Mouse (Mus musculus): ENCODE measurements at regions not wholly inside any gene's neighbourhood (a gene's known extent, or its start where the extent isn't known, plus 50 kb on each side); places are given as distances from the start of the nearest gene placed in this dataset.
A peak's percentile ranks its signal among the peaks of the same experiment; 100 is the strongest.

DNA sequence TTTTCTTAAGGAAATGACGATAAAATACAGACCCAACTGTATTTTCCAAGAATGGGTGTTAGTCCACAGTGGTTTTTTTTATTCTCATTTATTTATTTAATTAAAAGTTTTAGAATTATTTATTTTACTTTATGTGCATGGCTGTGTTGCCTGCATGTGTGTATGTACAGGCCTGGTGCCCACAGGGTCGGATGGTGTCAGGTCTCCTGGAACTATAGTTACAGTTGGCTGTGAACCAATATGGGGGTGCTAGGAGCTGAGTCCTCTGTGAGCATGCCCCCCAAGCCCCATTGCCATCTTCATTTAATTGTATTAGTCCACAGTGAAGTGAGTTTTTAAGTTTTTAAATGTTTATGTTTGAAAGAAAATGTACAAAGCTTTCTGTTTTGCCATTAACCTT, 171.3 kb upstream of the Gas1 start:
- Histone ChIP-seq H3K79me2 (ENCODE audit: control insufficient read depth, insufficient read depth) (no peaks in the 10 kb centered on the region), H3K36me3 (ENCODE audit: control insufficient read depth, insufficient read depth) (no peaks in the 10 kb centered on the region), H3ac (ENCODE audit: control insufficient read depth, insufficient read length) (no peak overlapping the region), H3K4me3 (no peak overlapping the region), H3K27me3 (ENCODE audit: control insufficient read depth, insufficient read depth, insufficient read length) (no peaks in the 10 kb centered on the region), H3K4me2 (ENCODE audit: low read depth) (peak overlapping the region; percentile 33)
- no peak for TF ChIP-seq TCF12 (IDR thresholded peaks at IDR 0.05; ENCODE audit: insufficient read depth, poor library complexity, severe bottlenecking)
- TF ChIP-seq MYOG (IDR thresholded peaks at IDR 0.05; ENCODE audit: control insufficient read depth in 1 of 3, insufficient read depth in 1 of 3, insufficient read length in 2 of 3, low read depth in 2 of 3): no peak
- no peak for TF ChIP-seq CEBPB (IDR thresholded peaks at IDR 0.05; ENCODE audit: insufficient read depth, poor library complexity, severe bottlenecking)
- TF ChIP-seq TCF3 (IDR thresholded peaks at IDR 0.05; ENCODE audit: insufficient read length, low read depth): no peak
- TF ChIP-seq REST (IDR thresholded peaks at IDR 0.05; ENCODE audit: insufficient read depth, insufficient read length): no peak
- no peak for TF ChIP-seq SRF (IDR thresholded peaks at IDR 0.05; ENCODE audit: control insufficient read depth, insufficient read length, low read depth)
- TF ChIP-seq POLR2AphosphoS2 (IDR thresholded peaks at IDR 0.05; ENCODE audit: insufficient read length, low read depth): no peak
- no peak for TF ChIP-seq MAX (IDR thresholded peaks at IDR 0.05; ENCODE audit: low read depth)
- TF ChIP-seq E2F4 (IDR thresholded peaks at IDR 0.05; ENCODE audit: insufficient read depth): no peak
- TF ChIP-seq POLR2A (IDR thresholded peaks at IDR 0.05; ENCODE audit: insufficient read length, low read depth): no peak
- TF ChIP-seq USF1 (IDR thresholded peaks at IDR 0.05; ENCODE audit: low read depth): no peak
- TF ChIP-seq MYOD1 (IDR thresholded peaks at IDR 0.05; ENCODE audit: control insufficient read depth in 1 of 3, insufficient read length in 2 of 3, low read depth in 2 of 3): no peak

DNA sequence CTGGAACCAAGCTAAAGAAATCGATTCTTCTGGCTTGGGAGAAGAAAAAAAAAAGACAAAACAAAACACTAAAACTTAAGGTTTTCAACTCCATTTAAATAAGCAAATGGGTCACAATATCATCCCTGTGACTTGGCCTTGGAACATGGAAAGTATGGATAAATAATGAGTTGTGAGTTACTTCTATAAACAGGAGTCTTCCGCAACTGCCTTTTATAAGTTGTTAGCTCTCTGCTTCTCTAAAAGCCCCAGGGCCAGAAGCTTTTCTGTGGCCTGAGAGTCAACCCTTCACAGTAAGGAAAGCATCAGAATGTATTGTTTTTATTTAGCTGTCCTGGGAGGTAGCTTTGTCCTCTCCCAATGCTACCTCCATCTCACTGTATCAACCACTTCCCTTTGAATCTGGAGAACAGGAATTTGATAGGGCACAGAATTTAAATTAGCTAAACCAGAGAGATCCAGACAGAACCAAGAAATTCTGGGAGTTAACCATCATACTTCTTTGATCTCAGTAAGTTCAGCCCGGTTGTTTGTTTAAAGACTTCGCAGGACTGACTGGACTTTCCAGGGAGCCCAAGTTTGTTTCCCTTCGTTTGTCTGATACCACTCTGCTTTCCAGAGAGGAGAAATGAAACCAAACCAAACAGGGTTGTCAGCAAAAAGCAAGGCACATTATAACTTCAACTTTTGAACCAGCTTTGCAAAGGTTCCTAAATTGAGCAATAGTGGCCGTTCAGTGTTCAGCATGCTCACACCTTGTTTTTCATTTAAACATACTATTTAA, 178.7 kb upstream of the Gas1 start:
- Histone ChIP-seq H3K36me3 (ENCODE audit: control insufficient read depth, insufficient read depth) (no peaks in the 10 kb centered on the region), H3K4me3 (no peak overlapping the region), H3K79me2 (ENCODE audit: control insufficient read depth, insufficient read depth) (no peaks in the 10 kb centered on the region), H3K4me2 (ENCODE audit: low read depth) (no peak overlapping the region), H3ac (ENCODE audit: control insufficient read depth, insufficient read length) (no peak overlapping the region), H3K27me3 (ENCODE audit: control insufficient read depth, insufficient read depth, insufficient read length) (no peaks in the 10 kb centered on the region)
- TF ChIP-seq TCF3 (IDR thresholded peaks at IDR 0.05; ENCODE audit: insufficient read length, low read depth): no peak
- no peak for TF ChIP-seq USF1 (IDR thresholded peaks at IDR 0.05; ENCODE audit: low read depth)
- TF ChIP-seq MYOD1 (IDR thresholded peaks at IDR 0.05; ENCODE audit: control insufficient read depth in 1 of 3, insufficient read length in 2 of 3, low read depth in 2 of 3): no peak
- no peak for TF ChIP-seq POLR2AphosphoS2 (IDR thresholded peaks at IDR 0.05; ENCODE audit: insufficient read length, low read depth)
- no peak for TF ChIP-seq CEBPB (IDR thresholded peaks at IDR 0.05; ENCODE audit: insufficient read depth, poor library complexity, severe bottlenecking)
- TF ChIP-seq MAX (IDR thresholded peaks at IDR 0.05; ENCODE audit: low read depth): no peak

DNA sequence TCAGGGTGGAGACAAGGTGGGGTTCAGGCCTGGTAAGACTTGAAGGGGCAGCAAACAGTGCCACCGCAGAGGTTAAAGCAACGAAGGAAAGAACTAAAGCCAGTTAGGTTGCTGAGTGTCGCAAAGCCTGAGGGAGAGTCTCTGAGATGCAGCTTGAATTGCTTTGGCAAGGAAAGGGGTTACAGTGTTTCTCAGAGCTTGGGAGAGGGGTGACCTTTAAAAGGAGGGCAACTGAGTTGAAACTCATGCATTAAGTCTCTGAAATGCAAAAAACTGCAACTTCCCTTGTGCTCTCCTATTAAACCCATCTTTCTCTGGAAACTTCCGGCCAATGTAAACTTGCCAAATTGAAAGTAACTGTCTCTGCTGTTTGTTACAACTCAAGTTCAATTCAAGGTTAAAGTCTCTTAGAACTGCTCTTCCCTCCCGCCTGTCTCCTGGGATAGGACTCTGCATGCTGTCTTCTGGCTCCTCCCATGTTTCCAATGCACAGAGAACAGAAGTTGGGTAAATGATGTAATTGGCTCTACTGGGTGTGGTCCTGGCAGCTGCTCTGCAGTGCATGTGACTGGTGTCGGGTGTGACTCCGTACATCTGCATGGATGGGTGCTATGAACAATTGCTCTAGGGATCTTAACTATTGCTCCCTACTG, 181.4 kb upstream of the Gas1 start:
- Histone ChIP-seq H3K4me3 (no peak overlapping the region), H3ac (ENCODE audit: control insufficient read depth, insufficient read length) (no peak overlapping the region), H3K4me2 (ENCODE audit: low read depth) (peak overlapping the region; percentile 33), H3K27me3 (ENCODE audit: control insufficient read depth, insufficient read depth, insufficient read length) (no peaks in the 10 kb centered on the region), H3K79me2 (ENCODE audit: control insufficient read depth, insufficient read depth) (no peaks in the 10 kb centered on the region), H3K36me3 (ENCODE audit: control insufficient read depth, insufficient read depth) (no peaks in the 10 kb centered on the region)
- TF ChIP-seq POLR2AphosphoS2 (IDR thresholded peaks at IDR 0.05; ENCODE audit: insufficient read length, low read depth): no peak
- peak; percentile 81 for TF ChIP-seq USF1 (IDR thresholded peaks at IDR 0.05; ENCODE audit: low read depth)
- peak; percentile 55; the same call in 1 of the 2 replicates for TF ChIP-seq CEBPB (IDR thresholded peaks at IDR 0.05; ENCODE audit: insufficient read depth, poor library complexity, severe bottlenecking)
- TF ChIP-seq MYOD1 (IDR thresholded peaks at IDR 0.05; ENCODE audit: control insufficient read depth in 1 of 3, insufficient read length in 2 of 3, low read depth in 2 of 3): peak in 2 of 3 experiments; percentile 88 to 92
- TF ChIP-seq MYOG (IDR thresholded peaks at IDR 0.05; ENCODE audit: control insufficient read depth in 1 of 3, insufficient read depth in 1 of 3, insufficient read length in 2 of 3, low read depth in 2 of 3): peak; percentile 48 to 93 (median 81)
- no peak for TF ChIP-seq SRF (IDR thresholded peaks at IDR 0.05; ENCODE audit: control insufficient read depth, insufficient read length, low read depth)
- peak; percentile 47 for TF ChIP-seq TCF3 (IDR thresholded peaks at IDR 0.05; ENCODE audit: insufficient read length, low read depth)
- TF ChIP-seq TCF12 (IDR thresholded peaks at IDR 0.05; ENCODE audit: insufficient read depth, poor library complexity, severe bottlenecking): peak; percentile 73

DNA sequence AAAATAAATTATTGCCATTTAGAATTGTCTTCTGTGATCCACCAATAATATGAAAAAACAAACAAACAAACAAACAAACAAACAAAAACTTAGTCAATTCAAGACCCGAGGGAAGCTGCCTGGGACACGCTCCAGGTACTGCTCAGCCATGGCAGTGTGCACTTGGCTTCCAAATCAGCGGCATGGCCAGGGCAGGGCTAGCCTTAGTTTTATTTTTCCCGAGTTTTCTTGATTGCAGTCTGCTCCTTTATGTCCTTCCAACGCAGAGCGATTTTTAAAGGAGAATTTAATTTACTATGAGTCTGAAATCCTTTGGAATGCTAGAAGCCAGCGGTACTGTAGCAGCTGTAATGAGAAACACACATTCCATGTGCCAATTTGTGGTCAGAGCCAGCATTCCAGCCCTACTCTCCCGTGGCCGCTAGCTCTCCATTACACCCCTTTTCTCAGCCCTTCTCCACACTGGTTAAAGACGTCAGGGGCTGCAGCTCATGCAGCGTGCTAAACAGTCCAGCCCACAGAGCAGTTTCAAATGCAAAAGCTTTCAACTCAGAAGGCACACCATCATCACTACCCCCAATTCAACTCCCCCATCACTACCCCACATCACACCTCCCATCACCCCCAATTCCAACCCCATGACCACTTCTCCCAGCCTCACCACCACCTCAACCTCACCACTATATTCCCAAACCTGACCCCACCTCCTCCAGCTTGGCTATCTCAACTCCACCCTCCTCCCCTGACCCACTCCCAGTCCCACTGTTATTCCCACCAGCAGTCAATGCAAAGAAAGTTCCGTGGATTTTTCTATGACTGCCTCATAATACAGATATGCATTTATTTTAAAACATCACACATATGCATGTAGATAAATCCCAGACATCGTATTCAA, 187.9 kb upstream of the Gas1 start:
- Histone ChIP-seq H3K36me3 (ENCODE audit: control insufficient read depth, insufficient read depth) (no peaks in the 10 kb centered on the region), H3K27me3 (ENCODE audit: control insufficient read depth, insufficient read depth, insufficient read length) (no peaks in the 10 kb centered on the region), H3K4me3 (no peak overlapping the region), H3ac (ENCODE audit: control insufficient read depth, insufficient read length) (no peak overlapping the region), H3K4me2 (ENCODE audit: low read depth) (peak overlapping the region; percentile 87), H3K79me2 (ENCODE audit: control insufficient read depth, insufficient read depth) (no peaks in the 10 kb centered on the region)
- TF ChIP-seq POLR2A (IDR thresholded peaks at IDR 0.05; ENCODE audit: insufficient read length, low read depth) (no peak), SRF (IDR thresholded peaks at IDR 0.05; ENCODE audit: control insufficient read depth, insufficient read length, low read depth) (no peak), TCF3 (IDR thresholded peaks at IDR 0.05; ENCODE audit: insufficient read length, low read depth) (peak; percentile 24), REST (IDR thresholded peaks at IDR 0.05; ENCODE audit: insufficient read depth, insufficient read length) (no peak), POLR2AphosphoS2 (IDR thresholded peaks at IDR 0.05; ENCODE audit: insufficient read length, low read depth) (no peak), MYOD1 (IDR thresholded peaks at IDR 0.05; ENCODE audit: control insufficient read depth in 1 of 3, insufficient read length in 2 of 3, low read depth in 2 of 3) (peak in 2 of 3 experiments; percentile 62 to 81), CEBPB (IDR thresholded peaks at IDR 0.05; ENCODE audit: insufficient read depth, poor library complexity, severe bottlenecking) (no peak), USF1 (IDR thresholded peaks at IDR 0.05; ENCODE audit: low read depth) (peak; percentile 10), MYOG (IDR thresholded peaks at IDR 0.05; ENCODE audit: control insufficient read depth in 1 of 3, insufficient read depth in 1 of 3, insufficient read length in 2 of 3, low read depth in 2 of 3) (peak in 1 of 3 experiments; percentile 76), E2F4 (IDR thresholded peaks at IDR 0.05; ENCODE audit: insufficient read depth) (no peak), MAX (IDR thresholded peaks at IDR 0.05; ENCODE audit: low read depth) (no peak), TCF12 (IDR thresholded peaks at IDR 0.05; ENCODE audit: insufficient read depth, poor library complexity, severe bottlenecking) (no peak)

Data from myocyte (in vitro differentiated cells).